Mouse (Mus musculus) liver, postnatal 0 days (tissue): ENCODE measurements around the gene Fam83c. TPM values are rescaled to one million over a fixed set of nuclear protein-coding genes. Genes with fewer than 3 reads are reported as not detected.

Source experiments
- ATAC-seq: fragments of 200-750 bp; cut with Nextera tagmentation; 2 replicates; pipeline ENCODE4 v1.8.0; 2017; ENCODE audit warnings: mild to moderate bottlenecking, moderate library complexity
- DNase-seq: peaks from one replicate; pipeline ENCODE4 v3.0.0-alpha.2; 2016
- H3K27ac ChIP-seq: fragments of 300-500 bp; sonication (generic); 2 replicates; pipeline ENCODE4 v1.5.1; 2014; ENCODE audit warnings: antibody characterized with exemption, moderate library complexity, mild to moderate bottlenecking, low read depth
- H3K27me3 ChIP-seq: fragments of 300-500 bp; sonication (generic); 2 replicates; pipeline ENCODE4 v1.6.1; 2014; ENCODE audit warnings: low read length, control low read depth, mixed read lengths; ENCODE audit not compliant: insufficient read depth
- H3K36me3 ChIP-seq: fragments of 300-500 bp; sonication (generic); replicated peaks from 2 replicates; pipeline ENCODE4 v1.6.1; 2014; ENCODE audit warnings: mild to moderate bottlenecking, control low read depth, low read length, moderate library complexity, mixed read lengths; ENCODE audit not compliant: insufficient read depth
- H3K4me1 ChIP-seq: fragments of 300-500 bp; sonication (generic); 2 replicates; pipeline ENCODE4 v1.6.1; 2014; ENCODE audit warnings: antibody characterized with exemption, mild to moderate bottlenecking, control low read depth; ENCODE audit not compliant: insufficient read depth
- H3K4me2 ChIP-seq: fragments of 300-500 bp; sonication (generic); 2 replicates; pipeline ENCODE4 v1.6.1; 2014; ENCODE audit warnings: low read depth, mild to moderate bottlenecking, low read length, moderate library complexity, mixed read lengths
- H3K4me3 ChIP-seq: fragments of 300-500 bp; sonication (generic); 2 replicates; pipeline ENCODE4 v1.5.1; 2014; ENCODE audit warnings: low read depth, low read length
- H3K9ac ChIP-seq: fragments of 300-500 bp; sonication (generic); replicated peaks from 2 replicates; pipeline ENCODE4 v1.6.1; 2014; ENCODE audit warnings: mild to moderate bottlenecking, moderate library complexity
- H3K9me3 ChIP-seq: fragments of 300-500 bp; sonication (generic); 2 replicates; pipeline ENCODE4 v1.6.1; 2016; ENCODE audit warnings: mild to moderate bottlenecking, control low read depth, low read length, mixed read lengths
- CTCF ChIP-seq: sonication (generic); IDR thresholded peaks from 2 replicates; pipeline ENCODE4 v1.5.1; 2016; ENCODE audit warnings: antibody characterized with exemption, low read depth
- EP300 ChIP-seq: IDR thresholded peaks from 2 replicates; pipeline ENCODE4 v1.6.1; 2016; ENCODE audit warnings: antibody characterized with exemption, low read depth, mild to moderate bottlenecking
- WGBS: fragments of 180-500 bp; shearing (Covaris S2); extraction: QIAGEN DNeasy Blood & Tissue Kit; methylation state at CpG from one replicate; pipeline ENCODE4 v1.1.7; 2014; ENCODE audit not compliant: insufficient replicate concordance; 5-methylcytosine and 5-hydroxymethylcytosine counted together
- polyA plus RNA-seq: library from polyadenylated mRNA; unstranded; fragments of >200 nt; fragmentation: Nextera tagmentation; extraction: Ambion mirVana; gene quantifications from 2 replicates; pipeline ENCODE4 v1.2.1, GENCODE M21; 2015

Fam83c gene
- polyA plus RNA-seq, 1 experiment from 2014 or later: 0.19 TPM

DNA sequence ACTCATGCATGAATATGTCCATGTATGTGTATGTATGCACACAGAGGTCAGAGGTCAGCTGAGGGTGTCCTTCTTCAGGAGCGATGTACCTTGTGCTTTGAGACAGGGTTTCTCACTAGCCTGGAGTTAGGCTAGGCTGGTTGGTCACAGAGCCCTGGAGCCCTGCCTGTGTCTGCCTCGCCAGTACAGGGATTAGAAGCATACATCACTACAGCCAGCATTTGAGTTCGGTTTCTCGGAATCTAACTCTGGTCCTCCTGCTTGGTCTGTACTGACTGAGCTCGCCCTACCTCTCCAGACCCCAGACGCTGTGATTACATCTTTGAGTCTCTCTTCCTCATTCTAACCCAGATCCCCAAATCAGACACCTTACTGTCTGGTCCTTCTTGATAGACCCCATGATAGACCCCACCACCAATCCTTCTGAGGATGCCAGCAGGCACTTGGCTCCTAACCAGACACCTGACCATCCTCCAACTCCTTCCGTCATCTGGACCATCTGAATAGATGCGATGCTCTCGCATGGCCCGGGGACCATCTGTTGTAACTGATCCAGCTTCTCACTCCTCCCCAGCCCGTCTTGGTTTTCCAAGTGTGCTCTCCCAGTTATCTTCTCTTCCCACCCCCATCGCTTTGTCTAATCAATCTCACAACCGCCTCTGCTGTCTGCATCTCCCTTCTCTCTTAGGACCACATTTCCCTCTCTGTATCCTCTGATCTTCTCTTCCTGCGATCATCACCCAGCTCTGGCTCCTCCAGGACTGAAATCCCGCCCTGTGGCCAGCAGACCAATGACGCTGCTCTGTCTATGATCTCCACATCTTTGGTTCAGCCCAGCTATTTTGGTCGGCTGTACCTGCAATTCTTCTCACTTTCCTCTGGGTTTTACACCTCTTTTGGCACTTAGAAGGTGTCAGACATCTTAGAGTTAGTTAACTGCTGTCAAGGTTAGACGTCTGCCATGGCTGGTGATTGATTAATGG lies 46.4 kb downstream of the Fam83c start:
- no peaks in the 10 kb centered on the region for H3K9me3 ChIP-seq

DNA sequence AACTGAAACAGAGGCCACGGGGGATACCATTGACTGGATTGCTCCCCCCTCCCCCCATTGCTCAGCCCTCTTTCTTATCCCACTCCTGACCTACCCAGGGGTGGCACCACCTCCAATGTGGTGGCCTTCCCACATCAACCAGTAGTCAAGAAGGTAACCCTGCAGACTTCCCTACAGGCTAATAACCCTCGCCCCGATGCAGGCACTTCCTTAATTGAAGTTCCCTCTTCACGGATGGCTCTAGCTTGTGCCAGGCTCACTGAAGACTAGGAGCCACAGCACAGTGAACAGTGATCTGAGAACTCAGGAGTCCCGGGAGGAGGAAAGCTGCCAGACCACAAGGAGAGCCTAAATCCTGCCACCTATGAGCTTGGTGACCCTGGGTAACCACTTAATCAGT lies 47.7 kb downstream of the Fam83c start:
- WGBS: 37% methylated on average over 5 of the region's 5 CpGs
- TF ChIP-seq EP300 (no peak), CTCF (no peak)
- no peaks in the 10 kb centered on the region for H3K4me1 ChIP-seq

More for the DNA sequence above, 46.4 kb downstream of the Fam83c start:
- ATAC-seq: no peak
- TF ChIP-seq CTCF: no peak
- no peak for TF ChIP-seq EP300
- Histone ChIP-seq H3K4me1 (no peaks in the 10 kb centered on the region), H3K27ac (no peak overlapping the region), H3K9ac (no peak overlapping the region), H3K27me3 (no peaks in the 10 kb centered on the region), H3K4me3 (no peak overlapping the region), H3K4me2 (no peak overlapping the region), H3K36me3 (no peaks in the 10 kb centered on the region)
- no peak for DNase-seq
- 59% methylated on average over 18 of the region's 18 CpGs for WGBS

DNA sequence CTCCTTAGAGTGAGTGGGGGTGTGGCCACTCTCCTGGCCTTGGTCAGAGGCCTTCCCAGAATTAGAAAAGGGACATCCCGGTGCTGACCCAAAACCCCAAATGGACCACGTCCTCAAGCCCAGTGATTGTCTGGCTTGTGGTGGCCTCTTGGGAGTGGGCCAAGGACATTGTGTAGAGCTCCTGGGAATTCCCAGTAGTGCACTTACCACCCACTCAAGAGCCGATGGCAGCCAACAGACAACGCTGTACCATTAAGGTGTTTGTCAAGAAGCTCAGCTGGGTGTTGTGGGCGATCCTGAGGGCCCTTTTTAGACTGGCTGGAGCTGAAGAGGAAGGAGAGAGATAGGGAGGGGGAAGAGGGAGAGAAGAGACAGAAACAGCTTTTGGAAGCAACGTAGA lies 50.1 kb downstream of the Fam83c start:
- H3K36me3 ChIP-seq: no peaks in the 10 kb centered on the region
- H3K4me2 ChIP-seq: no peak overlapping the region
- DNase-seq (no peak), ATAC-seq (no peak)
- no peaks in the 10 kb centered on the region for H3K9me3 ChIP-seq
- H3K27ac ChIP-seq: no peak overlapping the region
- WGBS: 69% methylated on average over 6 of the region's 6 CpGs
- no peaks in the 10 kb centered on the region for H3K4me1 ChIP-seq
- TF ChIP-seq CTCF (no peak), EP300 (no peak)
- H3K9ac ChIP-seq: no peak overlapping the region
- H3K4me3 ChIP-seq: no peak overlapping the region
- H3K27me3 ChIP-seq: no peaks in the 10 kb centered on the region

More for the DNA sequence above, 47.7 kb downstream of the Fam83c start:
- no peaks in the 10 kb centered on the region for H3K36me3 ChIP-seq
- no peak overlapping the region for H3K9ac ChIP-seq
- H3K27ac ChIP-seq: no peak overlapping the region
- no peak overlapping the region for H3K4me3 ChIP-seq
- ATAC-seq (no peak), DNase-seq (no peak)
- no peaks in the 10 kb centered on the region for H3K27me3 ChIP-seq
- H3K4me2 ChIP-seq: no peak overlapping the region
- H3K9me3 ChIP-seq: no peaks in the 10 kb centered on the region

DNA sequence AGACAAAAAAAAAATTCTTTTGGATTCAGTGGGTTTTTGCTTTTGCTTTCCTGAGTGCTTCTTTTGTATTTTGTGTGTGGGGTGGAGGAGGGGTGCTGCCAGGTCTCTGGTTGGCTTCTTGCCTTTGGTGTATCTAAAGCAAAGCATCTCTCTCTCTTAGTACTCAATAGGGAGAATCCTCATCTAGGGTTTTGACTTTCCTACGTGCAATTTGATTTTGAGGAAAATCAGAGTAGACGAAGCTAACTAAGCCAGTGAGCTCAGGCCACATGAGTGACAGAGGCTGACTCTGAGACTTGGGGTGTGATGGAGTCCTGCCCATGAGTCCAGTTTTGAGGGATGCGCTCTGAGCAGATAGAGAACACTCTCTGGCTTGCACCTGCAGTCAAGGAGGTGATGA lies 55.1 kb downstream of the Fam83c start:
- no peak for TF ChIP-seq EP300
- no peak for TF ChIP-seq CTCF
- Histone ChIP-seq H3K36me3 (no peaks in the 10 kb centered on the region), H3K27ac (no peak overlapping the region), H3K27me3 (peaks cover 30% of the 10 kb centered on the region), H3K9me3 (no peaks in the 10 kb centered on the region), H3K9ac (no peak overlapping the region), H3K4me3 (no peak overlapping the region), H3K4me1 (no peaks in the 10 kb centered on the region), H3K4me2 (no peak overlapping the region)
- ATAC-seq (no peak), DNase-seq (no peak)
- 72% methylated on average over 3 of the region's 3 CpGs for WGBS

DNA sequence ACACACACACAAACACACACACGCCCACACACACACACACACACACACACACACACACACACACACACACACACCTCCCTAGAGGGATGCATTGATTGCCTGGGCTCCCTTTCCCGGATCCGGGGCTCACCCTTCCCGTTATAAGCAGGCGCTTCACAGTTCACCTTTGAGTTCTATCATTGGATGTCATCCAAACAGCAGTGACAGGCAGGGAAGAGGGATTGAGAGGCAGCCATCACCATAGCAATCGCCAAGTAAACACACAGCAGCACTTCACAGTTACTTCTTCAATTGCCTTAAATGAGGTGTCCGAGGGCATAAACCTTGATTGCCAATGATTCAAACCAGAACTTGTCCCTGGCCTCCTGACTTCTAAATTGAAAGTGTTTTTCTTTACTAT lies 55.6 kb downstream of the Fam83c start:
- ATAC-seq (peak; percentile 58), DNase-seq (no peak)
- TF ChIP-seq CTCF (no peak), EP300 (no peak)
- H3K4me2 ChIP-seq: no peak overlapping the region
- H3K27me3 ChIP-seq: peaks cover 35% of the 10 kb centered on the region
- H3K9me3 ChIP-seq: no peaks in the 10 kb centered on the region
- WGBS: 45% methylated on average over 7 of the region's 7 CpGs
- H3K4me3 ChIP-seq: no peak overlapping the region
- no peak overlapping the region for H3K9ac ChIP-seq
- no peaks in the 10 kb centered on the region for H3K4me1 ChIP-seq
- H3K27ac ChIP-seq: no peak overlapping the region
- no peaks in the 10 kb centered on the region for H3K36me3 ChIP-seq

DNA sequence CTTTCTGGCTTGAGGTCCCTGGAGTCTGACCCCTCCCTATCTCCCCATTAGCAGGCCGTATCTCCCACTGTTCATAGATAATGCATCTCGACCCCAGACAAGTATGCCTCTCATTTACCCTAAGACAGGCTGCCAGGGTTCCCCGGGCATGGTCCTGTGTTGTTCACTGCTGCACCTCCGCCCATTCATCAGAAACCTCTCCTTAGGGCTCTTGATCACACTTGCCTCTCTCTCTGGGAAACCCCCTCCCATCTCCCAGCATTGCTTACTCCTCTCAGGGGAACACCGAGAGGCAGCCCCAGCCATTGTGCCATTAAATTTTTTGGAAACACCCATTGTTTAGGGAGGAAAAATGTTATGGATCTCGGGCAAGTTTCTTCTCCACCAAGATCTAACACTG lies 56.6 kb downstream of the Fam83c start:
- Histone ChIP-seq H3K9ac (no peak overlapping the region), H3K4me3 (no peak overlapping the region), H3K36me3 (no peaks in the 10 kb centered on the region), H3K27me3 (peaks cover 45% of the 10 kb centered on the region), H3K4me2 (no peak overlapping the region), H3K9me3 (no peaks in the 10 kb centered on the region), H3K27ac (no peak overlapping the region), H3K4me1 (no peaks in the 10 kb centered on the region)
- WGBS: 61% methylated on average over 6 of the region's 6 CpGs
- no peak for DNase-seq
- TF ChIP-seq EP300 (no peak), CTCF (no peak)
- ATAC-seq: no peak
